Mouse (Mus musculus) spleen, adult 2 months (tissue): ENCODE data around the gene Tas2r144.

ENCODE experiments used
- CTCF ChIP-seq: fragments of 200-500 bp; IDR thresholded peaks from 2 replicates; pipeline ENCODE4 v1.5.1; 2011; ENCODE audit warnings: mild to moderate bottlenecking, inconsistent platforms; ENCODE audit not compliant: insufficient read depth, insufficient read length, insufficient replicate concordance; ENCODE audit errors: extremely low read depth
- POLR2A ChIP-seq: fragments of 200-500 bp; IDR thresholded peaks from 2 replicates; pipeline ENCODE4 v1.6.1; 2011; ENCODE audit warnings: low read depth, low read length, inconsistent platforms

DNA sequence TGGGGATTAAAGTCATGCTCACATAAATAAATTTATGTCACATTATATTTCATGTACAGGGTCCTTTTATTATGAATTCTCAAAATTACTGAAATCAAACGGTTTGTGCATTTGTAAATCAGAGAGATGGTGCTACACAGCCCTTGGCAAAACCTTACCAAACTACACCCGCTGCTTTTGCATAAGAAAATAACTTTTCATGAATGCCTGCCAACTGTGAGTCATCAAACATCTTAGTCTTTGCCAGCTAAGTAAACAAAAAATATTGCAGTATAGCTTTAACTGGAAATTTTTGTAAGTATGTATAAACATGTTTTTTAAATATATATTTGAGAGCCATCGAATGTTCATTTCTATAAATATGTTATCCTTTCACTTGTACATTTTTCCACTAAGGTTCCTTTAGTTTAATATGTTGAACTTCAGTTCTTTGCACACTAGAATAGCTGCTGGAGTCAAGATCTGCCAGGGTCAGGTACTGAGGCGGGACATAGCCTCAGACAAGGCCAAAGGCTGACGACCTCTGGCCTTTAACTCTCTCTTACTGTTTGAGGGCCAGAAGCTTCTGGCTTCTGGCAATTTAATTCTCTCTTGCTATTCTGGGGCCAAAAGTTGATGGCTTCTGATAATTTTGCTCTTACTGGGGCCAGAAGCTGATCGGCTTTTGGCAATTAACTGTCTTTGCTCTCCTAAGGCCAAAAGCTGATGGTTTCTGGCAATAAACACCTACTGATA lies 26.4 kb downstream of the Tas2r144 start:
- TF ChIP-seq CTCF (no peak), POLR2A (no peak)
